Mouse (Mus musculus) brain, embryonic 14.5 days (tissue): Measurements from ENCODE around the gene Trpc5.

Experiments used
- CTCF ChIP-seq: fragments of 200-500 bp; IDR thresholded peaks from 2 replicates; pipeline ENCODE4 v1.5.1; 2012; ENCODE audit warnings: inconsistent platforms, mild to moderate bottlenecking, moderate library complexity, borderline replicate concordance; ENCODE audit not compliant: insufficient read depth, insufficient read length; ENCODE audit errors: extremely low read depth
- POLR2A ChIP-seq: fragments of 200-500 bp; IDR thresholded peaks from 2 replicates; pipeline ENCODE4 v1.6.1; 2012; ENCODE audit warnings: mild to moderate bottlenecking, inconsistent platforms, borderline replicate concordance; ENCODE audit not compliant: poor library complexity, insufficient read depth, insufficient read length, severe bottlenecking; ENCODE audit errors: extremely low read depth

GRCm38 (mm10) chrX:144464416-144464815 is 223.6 kb downstream of the Trpc5 start:
- no peak for TF ChIP-seq CTCF
- no peak for TF ChIP-seq POLR2A
